Mouse (Mus musculus): ENCODE data around the gene Zmynd10.

GRCm38 (mm10) chr9:107544729-107545128, 2.4 kb upstream of the Zmynd10 start:
- TF ChIP-seq POLR2AphosphoS5 (IDR thresholded peaks at IDR 0.05; ENCODE audit: insufficient replicate concordance, low read depth, low read length) (no peak), CTCF (IDR thresholded peaks at IDR 0.05; ENCODE audit: low read depth, low read length) (no peak), TAL1 (conservative IDR thresholded peaks at IDR 0.05; ENCODE audit: low read depth, low read length) (no peak)
